Mouse (Mus musculus) right cerebral cortex, adult 2 months (tissue): ENCODE results near the gene Iqca.
A peak's percentile ranks its signal among the peaks of the same experiment; 100 is the strongest.

ENCODE experiments used
- DNase-seq, 2 experiments: peaks; one replicate each; pipeline ENCODE4 v3.0.0; 2021 to 2022; ENCODE audit warnings: low spot score in 2 of 2

The Iqca gene

DNA sequence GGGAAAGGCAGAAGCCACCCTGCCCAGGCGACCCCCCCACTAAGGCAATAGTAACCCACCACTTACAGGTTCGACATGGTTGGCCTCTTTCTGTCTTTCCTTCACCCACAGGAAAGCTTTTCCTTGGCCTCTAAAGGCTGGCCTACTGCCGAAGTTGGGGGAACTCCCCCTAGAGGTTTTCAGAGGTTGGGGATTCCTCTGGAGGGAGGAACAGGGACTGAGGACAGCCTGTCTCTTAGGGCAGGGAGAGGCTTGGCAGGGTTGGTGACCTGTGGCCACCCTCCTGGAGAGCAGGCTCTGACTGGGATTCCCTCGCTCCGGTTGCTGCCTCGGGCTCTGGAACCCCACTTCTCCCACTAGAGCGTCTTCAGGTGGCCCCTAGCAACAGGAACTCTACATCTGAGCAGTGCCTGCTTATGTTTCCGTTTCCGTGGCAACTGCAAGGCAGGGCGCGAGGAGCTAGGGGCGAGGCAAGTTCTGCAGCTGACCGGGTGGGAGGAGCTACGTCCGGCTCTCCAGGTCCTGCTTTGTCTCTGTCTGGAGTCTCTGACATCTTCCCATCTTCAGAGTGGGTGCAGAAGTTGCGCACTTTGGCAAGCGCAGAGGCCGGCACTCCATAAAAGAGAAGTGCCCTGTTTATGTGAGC lies at the start of gene Iqca:
Gene Iqca (minus strand): TSS at position 303 of the 646 bp plus-strand sequence.
- peak; percentile 70 to 72 for DNase-seq

DNA sequence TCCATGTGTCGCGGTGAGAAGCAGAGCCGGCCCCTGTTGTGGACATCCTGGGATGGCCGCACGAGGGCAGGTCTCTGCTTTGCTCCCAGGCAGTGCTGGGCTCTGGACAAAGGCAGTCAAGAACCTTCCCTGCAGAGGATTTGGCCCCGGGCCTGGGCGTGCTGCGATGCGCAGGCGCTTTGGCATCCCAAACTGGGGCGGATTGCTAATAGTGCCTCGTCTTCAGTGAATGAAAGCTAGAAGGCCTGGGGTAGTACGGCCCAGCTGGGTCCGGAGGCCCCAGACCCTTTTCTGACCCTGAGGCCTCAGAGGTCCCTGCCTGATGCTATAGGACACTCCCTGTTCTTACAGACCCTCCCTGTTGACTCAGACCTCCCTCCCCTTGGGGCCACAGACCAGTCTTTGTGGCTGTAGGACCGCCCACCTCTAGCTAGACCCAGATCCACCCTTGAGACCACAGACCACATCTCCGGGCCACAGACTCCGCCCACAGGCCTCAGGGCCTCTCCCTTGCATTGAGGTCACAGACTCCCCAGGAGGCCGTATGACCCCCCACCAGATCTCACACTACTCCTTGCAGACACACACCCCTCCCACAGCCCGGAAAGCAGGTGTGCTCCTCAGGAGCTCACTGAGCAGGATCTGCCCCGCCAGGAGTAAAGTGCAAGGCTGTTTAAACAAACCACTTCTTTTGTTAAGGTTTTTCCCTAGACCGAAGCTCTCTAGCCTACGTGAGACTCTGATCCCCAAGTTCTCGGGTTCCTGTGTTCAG lies 49.2 kb upstream of the Iqca start:
- peak; percentile 26 to 32 for DNase-seq

DNA sequence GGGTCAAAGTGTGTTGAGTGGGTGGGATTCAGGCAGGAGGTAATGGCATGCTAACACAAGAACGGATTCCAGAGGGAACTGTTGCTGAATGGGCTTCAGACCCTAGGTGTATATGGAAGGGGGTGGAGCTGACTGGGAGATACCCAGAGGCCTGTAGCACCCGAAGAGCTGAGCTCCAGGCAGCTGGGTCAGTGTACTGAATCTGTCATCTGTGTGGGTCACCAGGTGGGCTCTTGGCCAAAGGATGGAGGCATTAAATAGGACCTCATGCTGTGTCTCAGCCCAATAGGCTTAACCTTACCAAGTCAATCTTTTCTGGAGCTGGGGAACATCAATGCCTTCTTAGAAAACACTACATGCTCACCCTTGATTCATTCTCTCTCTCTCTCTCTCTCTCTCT lies 48.5 kb upstream of the Iqca start:
- no peak for DNase-seq

DNA sequence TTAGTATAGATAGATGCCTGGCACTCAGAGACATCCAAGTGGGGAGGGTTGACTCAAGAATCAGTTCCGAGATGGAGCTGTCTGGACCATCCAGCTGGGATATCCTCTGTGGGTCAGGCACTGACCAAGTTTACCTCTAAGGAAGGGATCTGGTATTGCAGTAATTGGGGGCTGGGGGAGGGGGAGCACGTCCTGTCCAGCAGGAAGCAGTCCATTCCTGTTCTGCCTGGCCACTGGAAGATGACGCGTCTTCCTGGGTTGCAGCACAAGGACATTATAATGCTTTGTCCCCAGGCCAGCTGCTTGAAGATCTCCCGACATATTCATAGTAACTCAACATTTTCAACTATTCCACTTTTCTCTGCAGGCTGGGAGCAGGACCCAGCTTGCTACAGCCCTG lies 48.0 kb upstream of the Iqca start:
- no peak for DNase-seq

DNA sequence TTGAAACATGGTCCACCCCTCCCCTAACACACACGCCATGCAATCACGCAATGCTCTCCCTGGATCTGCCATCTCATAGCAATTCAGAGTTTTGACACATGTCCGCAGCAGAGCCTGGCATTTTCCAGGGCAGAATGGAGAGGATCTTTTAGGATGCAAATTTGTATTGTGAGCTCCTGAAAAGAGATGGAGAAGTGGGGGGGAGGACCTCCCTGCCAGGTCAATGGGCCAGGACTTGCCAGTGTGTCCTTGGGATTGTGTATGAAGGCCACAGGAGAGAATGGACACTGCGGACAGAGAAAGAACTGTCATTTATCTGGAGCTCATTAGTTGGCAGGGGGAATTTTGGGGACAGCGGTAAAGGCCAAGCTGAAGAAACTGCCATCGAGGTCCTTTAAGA lies 35.8 kb upstream of the Iqca start:
- DNase-seq, result no peak

DNA sequence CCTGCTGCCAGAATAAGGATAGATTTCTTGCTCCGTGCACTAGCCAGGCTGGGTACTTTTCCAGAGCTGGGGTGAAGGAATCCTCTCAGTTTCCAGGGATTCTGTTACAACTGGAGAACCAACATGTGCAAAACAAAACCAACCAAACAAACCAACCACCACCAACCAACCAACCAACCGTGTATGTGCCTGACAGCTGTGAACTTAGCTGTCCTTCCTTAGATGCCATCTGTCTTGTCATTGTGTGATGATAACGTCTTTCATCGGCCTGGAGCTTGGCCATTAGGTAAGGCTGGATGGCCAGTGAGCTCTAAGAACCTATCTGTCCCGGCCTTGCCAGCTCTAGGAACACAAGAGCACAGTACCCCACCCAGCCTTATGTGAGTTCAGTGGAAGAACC lies 33.7 kb upstream of the Iqca start:
- no peak for DNase-seq

DNA sequence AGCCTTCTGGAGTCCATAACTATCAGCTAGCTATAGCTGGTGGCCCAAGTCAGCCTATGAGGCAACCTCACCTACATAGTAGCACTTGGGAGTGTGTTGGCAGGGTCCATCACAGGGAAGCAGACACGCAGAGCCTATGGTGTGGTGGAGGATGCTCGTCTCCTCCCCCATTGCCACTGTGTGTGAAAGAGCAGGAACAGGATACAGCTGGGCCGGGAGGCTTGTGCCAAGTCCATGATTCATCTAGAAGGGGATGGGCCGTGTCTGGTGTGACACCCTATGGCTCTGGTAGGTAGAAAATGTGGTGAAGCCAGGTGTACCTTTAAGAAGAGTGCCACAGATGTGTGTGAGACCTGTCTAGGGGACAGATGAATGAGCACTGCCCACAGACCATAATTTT lies 33.0 kb upstream of the Iqca start:
- DNase-seq, result no peak

DNA sequence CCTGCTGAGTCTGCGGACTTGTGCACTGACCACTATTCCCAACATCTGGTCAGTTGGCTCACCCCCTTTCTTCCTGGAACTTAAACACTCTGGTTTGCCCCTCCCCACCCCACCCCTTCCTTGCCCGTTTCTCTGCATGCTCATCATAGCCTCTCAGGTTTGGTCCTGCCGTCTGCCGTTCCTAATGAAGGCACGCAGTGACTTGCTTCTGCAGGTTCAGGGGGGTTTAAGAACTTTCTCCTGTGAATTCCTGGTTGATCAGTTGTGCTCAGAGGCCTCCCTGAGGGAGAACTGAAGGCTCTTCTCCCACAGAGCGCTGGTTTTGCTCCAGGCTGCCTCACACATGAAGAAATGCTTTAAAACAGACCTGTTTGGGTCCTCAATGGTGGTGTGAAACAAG lies 30.4 kb upstream of the Iqca start:
- no peak for DNase-seq

DNA sequence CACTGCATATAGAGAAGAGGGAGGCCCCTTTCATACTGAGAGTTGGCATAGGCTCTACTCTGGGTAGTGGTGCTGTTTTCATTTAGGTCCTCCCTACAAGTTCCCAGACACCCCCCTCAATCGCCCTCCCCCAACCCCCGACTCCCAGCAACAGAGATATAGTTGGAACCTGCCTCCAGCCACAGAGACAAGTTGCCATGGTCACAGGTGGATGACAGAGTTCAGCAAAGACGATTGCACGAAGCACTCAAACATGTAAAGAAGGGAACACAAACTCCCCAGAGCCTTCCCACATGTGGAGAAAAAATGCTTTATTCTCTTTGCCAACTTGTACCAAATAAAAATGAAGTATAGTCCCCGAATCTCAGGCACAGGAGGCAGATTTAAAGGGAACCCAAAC lies 29.3 kb upstream of the Iqca start:
- DNase-seq, result no peak

DNA sequence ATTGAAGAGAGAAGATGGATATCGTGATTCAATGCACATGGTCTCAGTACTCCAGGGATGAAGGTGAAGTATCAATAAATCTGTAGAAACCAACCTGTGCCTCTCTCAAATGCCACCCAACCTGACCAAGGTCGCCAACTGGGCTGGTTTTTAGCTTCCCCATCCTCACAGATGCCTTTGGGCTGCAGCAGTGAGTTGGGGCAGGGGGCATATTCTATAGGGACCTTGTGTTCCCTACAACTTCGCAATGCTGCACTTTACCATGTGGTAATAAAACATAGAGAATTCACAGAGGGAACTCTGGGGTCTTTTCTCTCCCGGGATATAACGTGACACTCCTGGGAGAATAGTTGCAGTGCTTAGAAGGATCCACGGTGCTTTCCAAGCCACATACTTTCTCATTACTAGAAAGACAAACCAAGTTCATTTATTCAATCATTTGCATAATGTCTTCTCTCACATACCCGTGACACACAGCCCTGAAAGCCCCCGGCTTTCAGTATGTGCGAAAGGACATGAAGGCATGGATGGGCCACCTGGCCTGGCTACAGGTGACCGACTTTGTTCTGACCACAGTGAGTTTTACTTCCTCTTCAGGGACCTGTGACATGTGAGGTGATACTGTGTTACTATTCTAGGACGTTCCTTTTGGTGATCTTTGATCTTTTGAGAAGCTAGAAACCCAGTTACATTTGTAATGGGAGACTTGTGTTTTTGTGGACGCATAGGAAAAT lies 27.9 kb upstream of the Iqca start:
- DNase-seq, result no peak

DNA sequence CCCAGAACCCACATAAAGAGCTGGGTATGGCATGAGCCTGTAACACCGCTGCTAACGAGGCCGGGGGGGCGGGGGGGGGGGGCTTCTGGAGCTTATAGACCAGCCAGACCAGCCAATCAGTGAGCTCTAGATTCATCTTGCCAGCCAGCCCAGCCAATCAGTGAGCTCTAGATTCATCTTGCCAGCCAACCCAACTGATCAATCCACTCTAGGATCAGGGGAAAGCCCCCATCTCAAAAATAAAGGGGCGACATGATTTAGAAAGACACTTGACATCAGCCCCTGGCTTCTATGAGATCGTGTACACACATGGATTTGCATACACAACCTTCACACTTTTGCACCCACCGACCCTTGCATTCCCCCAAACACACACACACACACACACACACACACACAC lies 27.3 kb upstream of the Iqca start:
- DNase-seq, result no peak

DNA sequence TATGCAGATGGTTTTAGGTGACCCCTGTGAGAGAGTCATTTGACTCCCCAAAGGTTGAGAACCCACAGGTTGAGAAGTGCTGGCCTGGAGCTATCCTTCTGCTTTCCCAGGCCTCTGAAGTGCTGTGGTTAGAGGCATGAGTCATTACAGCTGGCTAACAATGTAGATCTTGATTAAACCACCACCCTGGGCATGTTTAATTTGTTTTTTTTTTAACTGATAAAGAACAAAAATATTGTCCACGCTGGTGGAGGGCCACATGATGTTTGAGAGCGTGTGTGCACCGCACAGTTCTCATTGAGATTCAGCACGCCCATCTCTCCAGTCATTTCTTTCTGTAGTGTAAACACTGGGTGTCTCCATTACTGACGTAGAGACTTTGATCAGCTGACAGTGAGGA lies 24.8 kb upstream of the Iqca start:
- no peak for DNase-seq

DNA sequence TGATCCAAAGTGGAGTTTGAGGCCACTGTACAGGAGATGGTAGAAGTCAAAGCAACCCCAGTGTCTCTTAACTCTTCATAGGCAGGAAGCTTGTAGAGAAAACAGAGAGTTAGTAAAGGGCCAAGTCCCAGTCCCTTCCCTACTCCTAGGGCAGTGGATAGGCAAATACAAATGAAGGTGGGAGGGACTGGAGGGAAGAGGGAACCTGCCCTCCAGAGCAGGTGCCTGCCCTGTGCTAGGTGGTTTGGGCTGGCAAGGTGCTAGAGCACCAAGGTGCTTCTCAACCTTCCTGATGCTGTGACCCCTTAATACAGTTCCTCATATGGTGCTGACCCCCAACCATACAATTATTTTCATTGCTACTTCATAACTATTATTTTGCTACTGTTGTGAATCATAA lies 24.4 kb upstream of the Iqca start:
- DNase-seq, result no peak

DNA sequence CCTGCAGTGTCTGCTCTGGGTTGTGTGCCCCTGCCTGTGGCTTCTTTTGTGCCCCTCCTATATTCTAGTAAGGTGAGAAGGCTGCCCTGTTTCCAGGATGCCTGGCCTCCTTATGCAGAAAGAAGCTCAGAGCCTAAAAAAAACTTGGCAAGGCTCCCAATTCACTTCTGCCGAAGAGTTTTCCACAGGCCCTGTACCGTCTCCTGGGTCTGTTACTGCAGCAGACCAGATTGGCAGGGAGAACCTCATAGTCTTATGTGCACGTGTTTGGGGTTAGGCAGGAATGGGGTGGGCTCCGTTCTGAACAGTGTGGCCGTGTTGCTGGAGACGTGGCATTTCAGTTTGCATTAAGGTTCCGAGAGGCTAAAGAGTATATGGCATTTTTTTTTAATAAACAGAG lies 23.0 kb upstream of the Iqca start:
- no peak for DNase-seq

DNA sequence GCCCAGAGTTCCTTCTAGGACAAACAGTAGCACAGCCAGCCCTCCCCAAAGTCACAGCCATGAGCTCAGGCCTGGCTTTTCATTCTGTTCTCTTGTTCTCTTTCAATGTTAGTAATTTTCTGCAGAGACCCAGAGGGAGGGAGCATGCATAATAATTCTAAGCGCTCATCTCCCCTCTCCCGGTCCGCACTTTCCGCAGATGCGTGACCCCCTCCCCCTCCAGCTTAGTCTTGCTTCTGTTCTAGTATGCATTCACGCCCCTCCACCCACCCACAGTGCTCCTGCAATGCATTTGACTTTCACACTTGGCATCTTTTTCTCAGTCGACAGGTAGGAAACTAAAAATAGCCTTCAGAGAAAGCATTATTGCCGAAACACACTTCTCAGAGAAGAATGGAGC lies 21.1 kb upstream of the Iqca start:
- no peak for DNase-seq

DNA sequence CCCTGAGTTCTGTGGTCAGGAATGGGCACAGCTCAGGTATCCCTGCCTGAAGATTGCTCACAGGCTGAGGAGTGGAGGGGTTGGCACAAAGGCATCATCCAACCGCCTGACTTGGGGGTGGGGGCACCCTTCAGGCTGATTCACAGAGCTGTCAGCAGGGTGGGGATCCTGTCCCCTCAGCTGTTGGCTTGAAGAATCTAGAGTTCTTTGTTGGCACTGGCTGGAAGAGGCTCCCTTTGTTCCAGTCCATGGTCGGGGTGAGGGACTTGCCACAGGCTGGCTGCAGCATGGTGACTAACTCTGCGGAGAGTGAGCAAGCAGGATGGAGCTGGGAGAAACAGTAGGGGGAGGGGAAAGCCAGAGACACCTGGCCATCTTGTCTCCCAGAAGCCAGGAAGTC lies 11.1 kb upstream of the Iqca start:
- no peak for DNase-seq

DNA sequence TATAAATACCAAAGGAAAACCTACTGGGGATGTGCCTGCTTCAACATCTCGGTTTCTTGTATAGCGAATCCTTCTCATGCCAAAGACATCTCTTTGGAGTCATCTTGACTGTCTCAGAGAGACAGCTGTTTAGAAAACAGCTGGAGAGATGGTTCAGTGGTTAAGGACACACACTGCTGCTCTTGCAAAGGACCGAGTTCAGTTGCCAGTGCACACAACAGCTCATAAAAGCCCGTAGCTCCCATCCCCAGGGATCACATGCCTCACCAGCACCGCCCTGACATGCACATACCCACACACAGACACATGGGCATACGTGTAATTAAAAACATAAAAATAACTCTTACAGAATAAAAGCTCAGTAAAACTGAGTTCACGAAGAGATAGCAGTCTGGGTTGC lies 10.0 kb upstream of the Iqca start:
- no peak for DNase-seq

DNA sequence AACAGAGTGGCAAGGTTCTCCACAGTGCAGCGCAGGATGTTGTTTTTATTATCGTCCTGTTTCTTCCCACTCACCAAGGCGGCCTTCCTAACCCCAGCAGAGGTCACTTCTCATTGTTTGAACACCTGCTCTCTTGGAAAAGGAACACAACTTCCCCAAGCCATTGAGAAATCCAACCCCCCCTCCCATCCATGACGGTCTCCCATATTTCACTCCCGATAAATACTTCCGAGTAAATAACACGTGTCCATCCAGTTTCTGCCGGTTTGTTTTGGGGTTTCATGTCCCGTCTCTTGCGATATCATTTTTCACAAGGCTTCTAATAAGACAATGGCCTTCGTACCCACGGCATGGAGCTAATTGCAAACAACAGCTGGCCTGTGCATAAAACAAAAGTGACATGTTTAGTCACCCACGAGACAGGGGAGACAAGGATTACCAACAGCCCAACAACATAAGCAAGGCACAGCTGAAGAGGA lies 9.2 kb upstream of the Iqca start:
- DNase-seq, result no peak

DNA sequence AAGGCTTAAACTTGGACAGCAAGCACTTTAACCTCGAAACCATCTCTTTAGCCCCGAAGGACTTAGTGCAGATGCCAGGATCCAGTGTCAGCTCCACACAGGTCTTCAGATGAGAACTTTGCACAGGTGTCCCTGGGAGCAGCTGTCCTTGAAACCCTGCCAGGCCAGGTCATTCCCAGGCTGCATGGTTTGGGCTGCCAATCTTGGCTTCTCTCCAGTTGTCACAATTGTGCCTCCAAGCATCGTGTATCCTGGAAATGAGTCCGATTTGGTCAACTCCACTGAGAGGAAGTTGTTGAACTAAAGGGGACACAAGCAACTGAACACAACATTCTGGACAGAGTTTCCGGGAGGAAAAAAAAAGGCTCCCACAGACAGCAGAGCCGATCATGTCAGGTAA lies 8.4 kb upstream of the Iqca start:
- DNase-seq, result no peak

DNA sequence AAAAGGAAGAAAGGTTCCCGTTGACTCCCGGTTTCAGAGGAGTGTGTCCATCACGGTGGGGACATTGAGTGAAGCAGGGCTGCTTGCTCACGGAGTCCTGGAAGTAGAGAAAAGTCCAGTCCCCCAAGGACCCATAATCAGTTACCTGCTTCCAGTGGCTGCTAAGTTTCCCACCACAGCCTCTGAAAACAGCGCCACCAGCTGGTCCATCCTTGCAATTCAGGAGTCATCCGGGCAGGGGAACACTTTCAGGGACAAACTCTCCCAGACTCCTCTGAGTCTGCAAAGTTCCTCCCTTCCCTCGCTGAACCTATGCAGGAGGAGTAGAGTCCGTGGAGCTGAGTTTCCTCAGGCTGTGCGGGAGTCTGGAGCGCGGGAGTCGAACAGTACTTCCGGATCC lies 6.7 kb upstream of the Iqca start:
- no peak for DNase-seq

DNA sequence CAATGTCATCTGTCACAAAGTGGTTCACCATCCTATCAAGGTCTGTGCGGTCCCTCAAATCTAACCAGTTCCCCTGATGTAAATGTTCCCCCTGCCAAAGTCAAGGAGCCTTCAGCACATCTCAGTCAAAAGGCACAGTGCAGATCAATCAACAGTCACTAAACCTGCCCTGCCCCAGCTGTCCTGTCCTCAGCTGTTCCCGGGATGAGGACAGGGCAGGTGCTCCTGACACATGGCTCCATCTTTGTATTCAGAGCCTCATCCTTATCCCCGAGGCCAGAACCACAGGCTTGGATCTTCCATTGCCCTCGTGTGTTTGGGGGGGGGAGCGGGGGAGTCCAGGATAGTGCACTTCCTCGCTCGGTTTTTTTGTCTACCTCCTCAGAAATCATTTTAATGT lies 3.4 kb upstream of the Iqca start:
- no peak for DNase-seq

DNA sequence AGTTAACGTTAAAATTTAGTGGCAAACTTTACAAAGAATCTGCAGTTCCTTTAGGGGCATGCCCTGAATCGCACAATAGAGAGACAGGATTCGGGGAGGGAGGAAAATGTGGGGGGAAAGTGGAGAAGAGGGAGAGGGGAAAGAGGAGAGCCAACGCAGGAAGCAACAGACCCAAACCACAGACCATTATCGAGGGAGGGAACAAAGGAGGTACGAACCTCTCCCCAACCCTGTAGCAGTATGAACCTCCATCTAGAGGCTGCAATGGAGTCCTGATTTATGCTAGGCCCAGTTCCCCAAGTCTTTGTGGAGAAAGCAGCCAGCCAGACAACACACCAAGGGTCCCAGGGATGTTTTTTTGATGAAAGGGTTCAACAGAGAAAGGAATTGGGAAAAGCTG lies 586 bp upstream of the Iqca start:
- no peak for DNase-seq

DNA sequence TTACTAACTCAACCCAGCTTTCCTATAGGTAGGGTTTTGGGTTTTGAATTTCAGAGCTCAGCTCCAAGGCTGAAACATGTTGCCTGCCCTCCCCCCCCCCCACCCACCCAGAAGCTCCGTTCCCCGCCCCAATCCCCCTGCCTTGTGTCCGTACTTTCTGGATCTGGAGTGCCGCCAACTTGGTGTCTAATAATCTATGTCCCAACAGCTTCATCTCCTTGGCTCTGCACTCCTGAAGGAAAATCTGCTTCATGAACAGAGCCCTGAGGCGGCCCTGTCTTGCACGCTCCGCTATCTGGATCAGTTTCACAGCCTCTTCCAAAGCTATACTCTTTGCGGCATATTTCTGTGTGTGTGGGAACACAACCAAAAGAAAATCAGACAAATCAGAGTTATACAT lies 13.5 kb downstream of the Iqca start:
- DNase-seq, result no peak
